Mouse (Mus musculus): Measurements from ENCODE around the gene H60b. TPM values are rescaled to one million over a fixed set of nuclear protein-coding genes. Genes with fewer than 3 reads are reported as not detected.
"Not testable (repeated sequence)": the region's sequence is repeated elsewhere in the genome, so short reads cannot be mapped to it uniquely, and the experiment has no call there.

The H60b gene
- polyA plus RNA-seq, 1 experiment from 2014 or later, result 1.3 TPM

DNA sequence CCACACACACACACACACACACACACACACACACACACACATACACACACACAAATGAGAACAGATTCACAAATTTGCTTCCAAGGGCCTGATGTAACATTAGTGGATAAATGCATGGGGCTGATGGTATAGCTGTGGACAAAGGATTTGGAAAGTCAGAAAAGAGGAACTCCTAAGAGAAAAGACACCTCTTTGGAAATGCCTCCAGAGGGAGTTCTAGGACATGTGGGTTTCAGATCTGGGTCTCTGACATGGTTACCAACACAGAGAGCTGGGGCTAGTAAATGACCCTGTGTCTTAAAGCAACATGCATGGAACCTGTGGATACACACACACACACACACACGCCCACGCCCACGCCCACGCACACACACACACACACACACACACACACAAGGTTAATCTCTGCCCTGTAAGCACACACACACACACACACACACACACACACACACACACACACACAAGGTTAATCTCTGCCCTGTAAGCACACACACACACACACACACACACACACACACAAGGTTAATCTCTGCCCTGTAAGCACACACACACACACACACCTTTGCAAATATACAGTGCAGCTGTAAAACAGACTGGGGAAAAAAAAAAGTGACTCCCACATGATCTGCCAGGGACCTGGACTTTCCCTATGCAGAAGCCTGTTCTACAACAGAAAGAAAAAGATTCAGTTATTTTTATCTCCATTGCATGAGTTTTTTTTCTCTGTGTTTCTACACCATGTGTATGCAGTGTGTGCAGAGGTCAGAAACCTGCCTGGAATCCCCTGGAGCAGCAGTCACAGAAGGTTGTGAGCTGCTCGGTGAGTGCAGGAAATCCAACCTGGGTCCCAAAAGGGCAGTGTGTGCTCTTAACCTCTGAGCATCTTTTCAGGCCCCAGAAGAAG lies 14.3 kb downstream of the H60b start:
- DNase-seq (ENCODE audit: low spot score); H3K9me3 ChIP-seq (replicated peaks); H3K36me3 ChIP-seq; H3K4me1 ChIP-seq; H3K27me3 ChIP-seq (ENCODE audit: low read depth, poor library complexity, severe bottlenecking); H3K27ac ChIP-seq (replicated peaks): not testable (repeated sequence)
- peak overlapping the region; percentile 24; the same call in 1 of the 2 replicates for H3K4me3 ChIP-seq
- 81% methylated on average over 3 of the region's 5 CpGs for WGBS

DNA sequence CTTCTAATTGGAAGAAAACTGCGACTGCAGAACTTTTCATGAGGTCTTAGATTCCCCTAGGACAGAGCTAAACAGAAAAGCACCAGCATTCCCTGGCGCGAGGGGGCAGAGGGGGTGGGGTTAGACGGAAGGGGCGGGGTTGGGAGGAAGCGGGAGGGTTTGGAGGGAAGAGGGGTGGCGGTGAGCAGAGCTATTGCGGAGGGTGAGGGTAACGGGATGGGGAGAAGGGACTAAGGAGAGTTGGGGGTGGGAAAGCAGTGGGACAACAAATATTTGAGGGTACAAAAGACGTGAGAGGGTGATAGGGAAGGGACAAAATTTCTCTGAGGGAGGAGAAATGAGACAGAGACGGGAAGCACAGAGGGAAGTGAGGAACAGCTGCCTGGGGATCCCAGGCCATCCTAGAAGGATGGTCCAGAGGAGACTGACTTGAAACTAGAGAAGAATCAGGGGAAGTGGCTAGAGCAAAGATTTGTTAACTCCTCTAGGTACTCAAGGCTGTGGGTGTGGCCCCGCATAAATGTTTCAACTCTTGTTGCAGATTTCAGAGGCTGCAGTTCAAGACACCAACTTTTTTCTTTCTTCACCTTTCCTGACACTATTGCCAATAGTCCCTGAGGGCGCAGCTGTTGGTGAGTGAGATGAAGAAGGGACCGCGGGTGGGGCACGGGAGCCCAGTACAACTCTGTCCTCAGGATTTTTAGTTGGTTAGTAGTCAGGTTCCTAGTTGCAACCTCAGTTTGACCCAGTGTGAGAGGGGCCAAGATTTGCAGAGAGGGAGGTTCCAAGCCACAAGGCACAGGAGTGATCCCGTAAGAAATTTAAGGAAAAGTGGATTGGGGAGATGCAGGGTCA lies 15.2 kb downstream of the H60b start:
- DNase-seq (ENCODE audit: low spot score); H3K4me1 ChIP-seq; H3K27ac ChIP-seq (replicated peaks); H3K9me3 ChIP-seq (replicated peaks); H3K27me3 ChIP-seq (ENCODE audit: low read depth, poor library complexity, severe bottlenecking); H3K36me3 ChIP-seq: not testable (repeated sequence)
- WGBS, result 15% methylated on average over 12 of the region's 17 CpGs
- H3K4me3 ChIP-seq, result peak overlapping the region; percentile 24; the same call in 1 of the 2 replicates

DNA sequence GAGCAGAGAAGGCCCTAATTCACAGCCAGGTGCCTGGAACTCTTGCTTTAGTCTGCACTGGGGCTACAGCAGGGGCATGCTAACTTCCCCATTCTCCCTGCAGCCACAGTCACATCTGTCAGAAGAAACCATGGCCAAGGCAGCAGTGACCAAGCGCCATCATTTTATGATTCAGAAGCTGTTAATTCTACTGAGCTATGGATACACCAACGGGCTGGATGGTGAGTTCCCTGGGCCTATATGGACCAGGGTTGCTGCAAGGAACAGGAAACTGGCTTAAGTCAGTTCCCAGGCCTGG lies 15.8 kb downstream of the H60b start:
- WGBS, result 79% methylated on average over 2 of the region's 2 CpGs
- not testable (repeated sequence) for H3K36me3 ChIP-seq; DNase-seq (ENCODE audit: low spot score); H3K4me1 ChIP-seq; H3K27ac ChIP-seq (replicated peaks); H3K4me3 ChIP-seq; H3K9me3 ChIP-seq (replicated peaks); H3K27me3 ChIP-seq (ENCODE audit: low read depth, poor library complexity, severe bottlenecking)

DNA sequence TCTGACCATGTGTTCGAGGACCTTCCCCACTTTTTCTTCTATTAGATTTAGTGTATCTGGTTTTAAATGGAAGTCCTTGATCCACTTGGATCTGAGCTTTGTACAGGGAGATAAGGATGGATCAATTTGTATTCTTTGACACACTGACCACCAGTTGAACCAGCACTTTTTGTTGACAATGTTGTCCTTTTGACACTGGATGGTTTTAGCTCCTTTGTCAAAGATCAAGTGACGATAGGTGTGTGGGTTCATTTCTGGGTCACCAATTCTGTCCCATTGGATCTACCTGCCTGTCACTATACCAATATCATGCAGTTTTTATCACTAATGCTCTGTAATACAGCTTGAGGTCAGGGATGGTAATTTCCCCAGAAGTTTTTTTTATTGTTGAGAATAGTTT lies 18.1 kb downstream of the H60b start:
- DNase-seq (ENCODE audit: low spot score); H3K36me3 ChIP-seq; H3K9me3 ChIP-seq (replicated peaks); H3K4me1 ChIP-seq; H3K27ac ChIP-seq (replicated peaks); H3K27me3 ChIP-seq (ENCODE audit: low read depth, poor library complexity, severe bottlenecking); H3K4me3 ChIP-seq: not testable (repeated sequence)
- WGBS, result 93% methylated on average over 2 of the region's 2 CpGs

GRCm38 (mm10) chr10:22191035-22191434 lies 32.6 kb downstream of the H60b start:
- H3K9me3 ChIP-seq (replicated peaks); H3K27ac ChIP-seq (replicated peaks); H3K36me3 ChIP-seq; H3K27me3 ChIP-seq (ENCODE audit: low read depth, poor library complexity, severe bottlenecking); H3K4me3 ChIP-seq; H3K4me1 ChIP-seq: not testable (repeated sequence)
- under 1% methylated on average over 5 of the region's 10 CpGs for WGBS
- peak; percentile 41 for DNase-seq (ENCODE audit: low spot score)

- H3K36me3 ChIP-seq; H3K4me3 ChIP-seq; H3K4me1 ChIP-seq; H3K27me3 ChIP-seq (ENCODE audit: low read depth, poor library complexity, severe bottlenecking); H3K27ac ChIP-seq (replicated peaks); H3K9me3 ChIP-seq (replicated peaks); DNase-seq (ENCODE audit: low spot score): not testable (repeated sequence)
- WGBS, result 100% methylated on average over 2 of the region's 3 CpGs
Measured at GRCm38 (mm10) chr10:22201352-22201751, 43.0 kb downstream of the H60b start.

- WGBS, result no CpG with 5 or more reads among the region's 2 CpGs
Measured at GRCm38 (mm10) chr10:22202784-22203583, 44.6 kb downstream of the H60b start.

DNA sequence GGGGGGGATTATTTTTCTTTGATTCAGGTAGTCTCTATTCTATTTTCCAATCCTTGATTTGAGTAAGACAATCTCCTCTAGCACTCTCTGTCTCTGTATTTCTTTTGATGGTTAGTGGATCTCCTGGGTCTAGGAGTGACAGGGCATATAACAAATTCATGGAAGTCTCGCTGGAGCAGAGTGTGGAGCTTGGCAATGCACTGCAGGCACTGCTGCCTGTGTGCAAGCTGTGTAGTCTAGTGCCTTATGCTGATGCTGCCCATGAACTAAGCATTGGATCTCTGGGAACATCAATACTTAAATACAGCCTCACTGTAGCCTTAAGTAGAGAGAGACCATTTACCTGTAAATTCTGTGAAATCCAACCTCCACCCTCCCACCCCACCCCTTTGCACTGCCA lies 48.1 kb downstream of the H60b start:
- H3K4me1 ChIP-seq; H3K36me3 ChIP-seq; DNase-seq (ENCODE audit: low spot score); H3K4me3 ChIP-seq; H3K27me3 ChIP-seq (ENCODE audit: low read depth, poor library complexity, severe bottlenecking); H3K9me3 ChIP-seq (replicated peaks); H3K27ac ChIP-seq (replicated peaks): not testable (repeated sequence)
- WGBS, result 73% methylated on average over 1 of the region's 1 CpGs

More at GRCm38 (mm10) chr10:22202784-22203583, 44.6 kb downstream of the H60b start:
- not testable (repeated sequence) for H3K9me3 ChIP-seq (replicated peaks); H3K27ac ChIP-seq (replicated peaks); H3K4me1 ChIP-seq; H3K4me3 ChIP-seq; H3K36me3 ChIP-seq; DNase-seq (ENCODE audit: low spot score); H3K27me3 ChIP-seq (ENCODE audit: low read depth, poor library complexity, severe bottlenecking)

GRCm38 (mm10) chr10:22212012-22212696 lies 53.8 kb downstream of the H60b start:
- H3K27ac ChIP-seq (replicated peaks); H3K4me1 ChIP-seq; H3K36me3 ChIP-seq; H3K4me3 ChIP-seq; H3K9me3 ChIP-seq (replicated peaks); H3K27me3 ChIP-seq (ENCODE audit: low read depth, poor library complexity, severe bottlenecking): not testable (repeated sequence)
- WGBS, result 1% methylated on average over 8 of the region's 11 CpGs
- DNase-seq (ENCODE audit: low spot score), result peak; percentile 46

GRCm38 (mm10) chr10:22223474-22224349 lies 65.3 kb downstream of the H60b start:
- not testable (repeated sequence) for H3K4me1 ChIP-seq; H3K36me3 ChIP-seq; H3K4me3 ChIP-seq; DNase-seq (ENCODE audit: low spot score); H3K9me3 ChIP-seq (replicated peaks); H3K27me3 ChIP-seq (ENCODE audit: low read depth, poor library complexity, severe bottlenecking); H3K27ac ChIP-seq (replicated peaks)
- WGBS, result no CpG with 5 or more reads among the region's 7 CpGs

DNA sequence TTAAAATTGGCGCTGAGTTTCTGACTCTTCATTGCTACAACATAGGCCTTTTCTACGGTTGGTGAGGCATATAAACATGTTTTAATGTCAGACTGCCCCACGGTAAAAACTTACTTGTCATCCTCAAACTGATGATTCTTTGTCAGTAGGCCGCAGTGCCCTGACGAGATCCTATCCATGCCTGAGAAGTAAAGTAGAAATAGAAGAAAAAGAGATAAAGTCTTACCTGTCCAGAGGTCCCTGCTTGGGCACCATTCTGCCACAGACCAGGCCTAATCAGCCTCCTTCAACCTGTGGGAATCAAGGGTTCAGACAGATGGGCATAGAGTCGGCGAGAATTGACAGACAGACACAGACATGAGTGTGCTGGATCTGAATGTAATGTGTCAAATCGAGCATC lies 106.7 kb downstream of the H60b start:
- 93% methylated on average over 8 of the region's 8 CpGs for WGBS
- Histone ChIP-seq H3K27me3 (ENCODE audit: low read depth, poor library complexity, severe bottlenecking) (no peaks in the 10 kb centered on the region), H3K4me3 (no peak overlapping the region), H3K27ac (replicated peaks) (no peak overlapping the region), H3K4me1 (no peaks in the 10 kb centered on the region), H3K36me3 (no peaks in the 10 kb centered on the region), H3K9me3 (replicated peaks) (peaks cover 39% of the 10 kb centered on the region)
- DNase-seq (ENCODE audit: low spot score), result no peak
